Mouse (Mus musculus) liver, embryonic 14.5 days (tissue): ENCODE data around the gene Gstz1.

Experiments used
- CTCF ChIP-seq: IDR thresholded peaks from 2 replicates; pipeline ENCODE4 v1.5.1; 2016; ENCODE audit warnings: antibody characterized with exemption, low read depth, control low read depth
- EP300 ChIP-seq: IDR thresholded peaks from 2 replicates; pipeline ENCODE4 v1.6.1; 2016; ENCODE audit warnings: antibody characterized with exemption, low read depth

- no peak for TF ChIP-seq CTCF
- TF ChIP-seq EP300: no peak
Measured at GRCm38 (mm10) chr12:87138768-87139167, 8.2 kb upstream of the Gstz1 start.
